26 mouse cellular contexts compared by ENCODE assay signal in the genomic region with DNA sequence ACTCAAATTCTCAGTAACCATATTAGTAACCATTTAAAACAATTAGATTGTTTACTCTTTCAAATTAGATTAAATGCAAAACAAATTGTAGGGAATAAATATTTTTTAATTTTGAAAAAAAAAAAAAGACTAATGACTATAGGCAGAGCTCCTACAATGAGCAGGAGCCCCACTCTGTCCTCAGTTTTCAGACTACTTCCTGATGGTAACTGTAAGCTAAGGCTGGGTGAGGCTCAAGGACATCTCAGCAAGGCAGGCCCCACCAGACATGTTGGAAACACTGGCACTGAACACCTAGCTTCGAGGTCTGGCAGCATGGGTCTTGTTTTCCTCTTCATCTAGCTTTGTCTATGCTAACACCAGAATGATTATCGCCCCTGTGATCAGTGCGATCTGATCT. TPM values are rescaled to one million over a fixed set of nuclear protein-coding genes. Genes with fewer than 3 reads are reported as not detected.
DNase-seq lines count a peak whose midpoint lies in the region; ATAC-seq and TF ChIP-seq lines count a peak whose summit lies in the region.
"Had no signal": no experiment of that assay in that cellular context is flagged by ENCODE, and none has a peak within 500 bp of the region (broad histone marks: within the 10 kb centered on the region; RNA-seq: fewer than 3 reads in every experiment).

No protein-coding gene starts in this region.

- H3K27me3 ChIP-seq in intestine, embryonic 15.5 days (replicated peaks), result no peaks in the 10 kb centered on the region
- no peaks in the 10 kb centered on the region for H3K27me3 ChIP-seq in intestine, embryonic 16.5 days (replicated peaks; ENCODE audit: control insufficient read depth, insufficient read depth, low read length)
- no peaks in the 10 kb centered on the region for H3K27me3 ChIP-seq in small intestine, adult 2 months (ENCODE audit: control insufficient read depth, insufficient read depth, low read length)
- H3K27me3 ChIP-seq: embryonic facial prominence, embryonic 13.5 days; embryonic facial prominence, embryonic 15.5 days; forebrain, embryonic 12.5 days; forebrain, embryonic 15.5 days had no signal

- H3K36me3 ChIP-seq in intestine, embryonic 15.5 days, result no peaks in the 10 kb centered on the region
- no peaks in the 10 kb centered on the region for H3K36me3 ChIP-seq in intestine, embryonic 16.5 days (ENCODE audit: control insufficient read depth, insufficient read depth, low read length)
- peaks cover 14% of the 10 kb centered on the region for H3K36me3 ChIP-seq in small intestine, adult 2 months (ENCODE audit: control insufficient read depth, insufficient read depth, low read length)
- H3K36me3 ChIP-seq: embryonic facial prominence, embryonic 13.5 days; embryonic facial prominence, embryonic 15.5 days; forebrain, embryonic 10.5 days; forebrain, embryonic 12.5 days; forebrain, embryonic 15.5 days had no signal

- H3K9ac ChIP-seq in intestine, embryonic 15.5 days, result no peak overlapping the region
- H3K9ac ChIP-seq in intestine, embryonic 16.5 days (ENCODE audit: low read depth, low read length), result no peak overlapping the region
- H3K9ac ChIP-seq: embryonic facial prominence, embryonic 13.5 days; embryonic facial prominence, embryonic 15.5 days; forebrain, embryonic 12.5 days; forebrain, embryonic 15.5 days had no signal

- H3K4me2 ChIP-seq in intestine, embryonic 15.5 days (replicated peaks), result no peak overlapping the region
- no peak overlapping the region for H3K4me2 ChIP-seq in intestine, embryonic 16.5 days (ENCODE audit: low read depth, low read length)
- H3K4me2 ChIP-seq: embryonic facial prominence, embryonic 13.5 days; embryonic facial prominence, embryonic 15.5 days; forebrain, embryonic 12.5 days; forebrain, embryonic 15.5 days had no signal

- no peak for TF ChIP-seq CTCF in small intestine, adult 2 months (IDR thresholded peaks at IDR 0.05; ENCODE audit: extremely low read depth, insufficient read length, insufficient replicate concordance, low read depth, low read length)

- no peak for DNase-seq in kidney, adult 8-10 months
- no peak for DNase-seq in kidney, postnatal 36 days
- no peak for DNase-seq in left cerebral cortex, postnatal 25 days (ENCODE audit: low spot score in 2 of 2)
- DNase-seq: adrenal gland, adult 2 months; adrenal gland, postnatal 10 days; adrenal gland, postnatal 25 days; cerebellum, adult 11 months; cerebellum, adult 18-20 months; cerebellum, adult 8-10 months; cerebellum, adult 9-11 months; cerebellum, postnatal 14 days; cerebellum, postnatal 36 days; embryo, embryonic 11 days had no signal

- intact Hi-C loops in left cerebral cortex, postnatal 25 days (cut with DNase I), result no loop called here

- no peak for TF ChIP-seq POLR2A in small intestine, adult 2 months (IDR thresholded peaks at IDR 0.05; ENCODE audit: low read depth, low read length)

- H3K4me3 ChIP-seq in intestine, embryonic 15.5 days (replicated peaks), result no peak overlapping the region
- H3K4me3 ChIP-seq in intestine, embryonic 16.5 days (ENCODE audit: low read length), result no peak overlapping the region
- H3K4me3 ChIP-seq in small intestine, adult 2 months (ENCODE audit: low read depth, low read length), result no peak overlapping the region
- H3K4me3 ChIP-seq: embryonic facial prominence, embryonic 13.5 days; embryonic facial prominence, embryonic 15.5 days; erythroblast, embryonic 14.5 days; forebrain, embryonic 10.5 days; forebrain, embryonic 12.5 days; forebrain, embryonic 15.5 days had no signal

- no peaks in the 10 kb centered on the region for H3K4me1 ChIP-seq in intestine, embryonic 15.5 days (replicated peaks)
- no peaks in the 10 kb centered on the region for H3K4me1 ChIP-seq in intestine, embryonic 16.5 days (ENCODE audit: control insufficient read depth, insufficient read depth, low read length)
- peaks cover 14% of the 10 kb centered on the region; the same call in 1 of the 2 replicates for H3K4me1 ChIP-seq in small intestine, adult 2 months (ENCODE audit: control insufficient read depth, insufficient read depth, insufficient read length, low read length)
- H3K4me1 ChIP-seq: embryonic facial prominence, embryonic 13.5 days; embryonic facial prominence, embryonic 15.5 days; forebrain, embryonic 10.5 days; forebrain, embryonic 12.5 days; forebrain, embryonic 15.5 days had no signal

- H3K27ac ChIP-seq in intestine, embryonic 15.5 days, result no peak overlapping the region
- H3K27ac ChIP-seq in intestine, embryonic 16.5 days (ENCODE audit: low read length), result peak overlapping the region; percentile 34
- H3K27ac ChIP-seq in small intestine, adult 2 months (ENCODE audit: insufficient read depth, low read depth, low read length), result peak overlapping the region; percentile 88
- H3K27ac ChIP-seq: embryonic facial prominence, embryonic 13.5 days; embryonic facial prominence, embryonic 15.5 days; forebrain, embryonic 10.5 days; forebrain, embryonic 12.5 days; forebrain, embryonic 15.5 days had no signal

- H3K9me3 ChIP-seq in intestine, embryonic 15.5 days, result no peaks in the 10 kb centered on the region
- no peaks in the 10 kb centered on the region for H3K9me3 ChIP-seq in intestine, embryonic 16.5 days (ENCODE audit: control insufficient read depth, low read length)
- H3K9me3 ChIP-seq: embryonic facial prominence, embryonic 13.5 days; embryonic facial prominence, embryonic 15.5 days; forebrain, embryonic 10.5 days; forebrain, embryonic 12.5 days; forebrain, embryonic 15.5 days had no signal

- ATAC-seq in intestine, embryonic 15.5 days, result peak; percentile 68
- peak; percentile 61 for ATAC-seq in intestine, embryonic 16.5 days
- ATAC-seq: forebrain, embryonic 15.5 days had no signal

- 88% methylated on average over 3 of the region's 3 CpGs for WGBS in intestine, embryonic 15.5 days
- WGBS in intestine, embryonic 16.5 days, result 77% methylated on average over 3 of the region's 3 CpGs
- WGBS in small intestine, adult 2 months, result 73% methylated on average over 3 of the region's 3 CpGs

RNA-seq across cellular contexts. Expression of gene Fam3b, which starts 16.5 kb away (rescaled TPM):
- polyA plus RNA-seq in intestine, embryonic 15.5 days (2015; fragmentation: Nextera tagmentation; extraction: Ambion mirVana), result 0.85 and 1.3 TPM in 2 replicates
- polyA plus RNA-seq in intestine, embryonic 16.5 days (2015; fragmentation: Nextera tagmentation; extraction: Ambion mirVana), result 1.3 and 1.7 TPM in 2 replicates
- 64.5 and 78.2 TPM in 2 replicates for polyA plus RNA-seq in small intestine, adult 2 months (2012; rRNA removed)
- not detected for total RNA-seq in left cerebral cortex, postnatal 25 days (2021)
- total RNA-seq: adrenal gland, adult 2 months; adrenal gland, postnatal 25 days; adrenal gland, postnatal 4 days had no signal
- polyA plus RNA-seq: adrenal gland, adult 2 months; brain, embryonic 14.5 days; C2C12; embryonic facial prominence, embryonic 11.5 days; embryonic facial prominence, embryonic 13.5 days; forebrain, embryonic 10.5 days; forebrain, embryonic 12.5 days; forebrain, embryonic 15.5 days had no signal

RNA-seq across cellular contexts. Expression of gene Mx1, which starts 35.4 kb away (rescaled TPM):
- polyA plus RNA-seq in intestine, embryonic 15.5 days (2015; fragmentation: Nextera tagmentation; extraction: Ambion mirVana), result 0.15 and 0.23 TPM in 2 replicates
- 0.18 and 0.38 TPM in 2 replicates for polyA plus RNA-seq in intestine, embryonic 16.5 days (2015; fragmentation: Nextera tagmentation; extraction: Ambion mirVana)
- polyA plus RNA-seq in small intestine, adult 2 months (2012; rRNA removed), result 1.0 and 1.2 TPM in 2 replicates
- total RNA-seq in left cerebral cortex, postnatal 25 days (2021), result 1 to 10 TPM in 1 of 2 experiments, under 1 TPM in 1; 0.73 to 1.1 TPM
- polyA plus RNA-seq: embryonic facial prominence, embryonic 11.5 days; erythroblast, embryonic 14.5 days; forebrain, embryonic 15.5 days had no signal

Comparison
In these comparisons a context has a peak if more than half of its experiments do, and no peak if none do; other contexts are left out.
1. RNA of gene Fam3b, which starts 16.5 kb away (polyA plus RNA-seq): 64.5 to 78.2 TPM in small intestine, adult 2 months; 1.3 to 1.7 TPM in intestine, embryonic 16.5 days and 0.85 to 1.3 TPM in intestine, embryonic 15.5 days; every median in the first group is over 10 times any median in the second.